Mouse (Mus musculus) neural tube, embryonic 12.5 days (tissue): ENCODE measurements at regions not wholly inside any gene's neighbourhood (a gene's known extent, or its start where the extent isn't known, plus 50 kb on each side); places are given as distances from the start of the nearest gene placed in this dataset.

Experiments
- ATAC-seq: fragments of 200-750 bp; cut with Nextera tagmentation; 2 replicates; pipeline ENCODE4 v1.8.0; 2017; ENCODE audit warnings: low read depth, mild to moderate bottlenecking, moderate TSS enrichment, moderate library complexity; ENCODE audit not compliant: low FRiP score
- H3K27ac ChIP-seq: fragments of 300-500 bp; sonication (generic); 2 replicates; pipeline ENCODE4 v1.5.1; 2016
- H3K27me3 ChIP-seq: fragments of 300-500 bp; sonication (generic); replicated peaks from 2 replicates; pipeline ENCODE4 v1.6.1; 2016; ENCODE audit warnings: mild to moderate bottlenecking
- H3K36me3 ChIP-seq: fragments of 300-500 bp; sonication (generic); 2 replicates; pipeline ENCODE4 v1.6.1; 2016; ENCODE audit warnings: mild to moderate bottlenecking
- H3K4me1 ChIP-seq: fragments of 300-500 bp; sonication (generic); 2 replicates; pipeline ENCODE4 v1.6.1; 2016
- H3K4me2 ChIP-seq: fragments of 300-500 bp; sonication (generic); replicated peaks from 2 replicates; pipeline ENCODE4 v1.6.1; 2016; ENCODE audit warnings: mild to moderate bottlenecking
- H3K4me3 ChIP-seq: fragments of 300-500 bp; sonication (generic); 2 replicates; pipeline ENCODE4 v1.5.1; 2016
- H3K9ac ChIP-seq: fragments of 300-500 bp; sonication (generic); 2 replicates; pipeline ENCODE4 v1.6.1; 2016; ENCODE audit warnings: mild to moderate bottlenecking
- H3K9me3 ChIP-seq: fragments of 300-500 bp; sonication (generic); 2 replicates; pipeline ENCODE4 v1.6.1; 2016; ENCODE audit warnings: mild to moderate bottlenecking
- WGBS: fragments of 180-500 bp; shearing (Covaris S2); methylation state at CpG from one replicate; pipeline ENCODE4 v1.1.7; 2016; 5-methylcytosine and 5-hydroxymethylcytosine counted together

DNA sequence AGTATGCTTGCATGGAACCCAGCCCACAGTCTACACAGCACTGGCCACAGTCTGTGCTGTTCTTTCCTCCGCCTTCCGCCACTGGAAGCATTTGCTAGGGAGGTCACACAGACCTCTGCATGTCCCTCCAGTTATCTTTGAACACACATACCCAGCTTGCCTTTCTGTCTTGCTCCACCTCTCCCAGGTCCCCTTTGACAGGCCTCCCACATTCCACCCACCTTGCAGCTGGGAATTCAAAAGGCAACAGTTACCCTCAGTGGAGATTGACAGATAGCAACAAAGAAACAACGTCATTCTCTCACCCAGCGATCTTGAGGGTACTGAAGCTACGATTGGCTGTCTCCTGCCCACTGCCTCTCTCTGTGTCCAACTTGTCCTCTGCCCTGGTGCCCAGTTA is 290.7 kb upstream of the Zmiz1 start:
- Histone ChIP-seq H3K27me3 (no peaks in the 10 kb centered on the region), H3K9me3 (no peaks in the 10 kb centered on the region), H3K27ac (no peak overlapping the region), H3K4me2 (no peak overlapping the region), H3K4me1 (no peaks in the 10 kb centered on the region), H3K9ac (no peak overlapping the region), H3K36me3 (no peaks in the 10 kb centered on the region), H3K4me3 (no peak overlapping the region)
- WGBS = 69% methylated on average over 5 of the region's 5 CpGs
- no peak for ATAC-seq

- Histone ChIP-seq H3K27ac (no peak overlapping the region), H3K4me1 (no peaks in the 10 kb centered on the region), H3K4me2 (no peak overlapping the region), H3K27me3 (no peaks in the 10 kb centered on the region), H3K9ac (no peak overlapping the region), H3K9me3 (no peaks in the 10 kb centered on the region), H3K36me3 (no peaks in the 10 kb centered on the region), H3K4me3 (no peak overlapping the region)
- ATAC-seq = no peak
- whole genome bisulfite sequencing = 72% methylated on average over 6 of the region's 6 CpGs
Measured at GRCm38 (mm10) chr14:25173281-25173680, 285.7 kb upstream of the Zmiz1 start.

DNA sequence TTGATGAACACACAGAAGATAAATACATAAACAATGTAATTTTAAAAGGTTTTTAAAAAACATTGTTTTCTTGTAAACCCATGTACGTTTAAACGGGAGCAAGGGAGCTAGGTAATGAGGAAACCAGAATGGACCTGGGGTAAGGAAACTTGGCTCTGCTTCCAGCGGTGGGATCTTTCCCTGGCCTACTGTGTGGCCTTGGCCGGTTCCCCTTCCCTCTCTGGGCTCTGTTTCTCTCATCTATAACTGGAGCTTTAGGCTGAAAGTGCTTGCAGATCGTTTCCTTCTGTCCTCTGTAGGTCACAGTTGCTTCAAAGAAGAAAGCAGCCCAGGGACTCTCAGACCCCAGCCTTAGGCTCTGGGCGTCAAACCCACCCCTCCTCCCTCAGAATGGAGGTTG is 285.1 kb upstream of the Zmiz1 start:
- H3K27ac ChIP-seq = no peak overlapping the region
- 65% methylated on average over 6 of the region's 6 CpGs for WGBS
- ATAC-seq = no peak

DNA sequence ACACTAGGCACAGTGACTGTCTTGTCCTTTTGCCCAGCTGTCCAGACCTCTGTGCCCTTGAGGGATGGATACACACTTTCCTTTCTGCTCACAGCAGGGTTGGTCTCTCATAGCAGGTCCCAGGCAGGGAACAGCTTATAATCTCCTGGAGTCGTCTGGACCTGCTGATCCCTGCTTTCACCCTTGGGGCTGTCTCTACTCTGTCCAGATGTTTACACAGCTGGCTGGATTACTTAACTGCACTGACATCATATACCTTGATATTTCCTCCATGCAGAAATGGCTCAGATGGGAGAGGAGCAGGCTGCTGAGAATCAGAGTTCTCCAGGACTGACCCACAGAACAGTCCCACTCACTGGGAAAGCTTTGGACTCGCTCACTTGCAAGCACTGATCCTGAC is 284.6 kb upstream of the Zmiz1 start:
- WGBS = 51% methylated on average over 2 of the region's 2 CpGs
- Histone ChIP-seq H3K4me1 (no peaks in the 10 kb centered on the region), H3K9ac (no peak overlapping the region), H3K9me3 (no peaks in the 10 kb centered on the region), H3K4me3 (no peak overlapping the region), H3K27me3 (no peaks in the 10 kb centered on the region), H3K4me2 (no peak overlapping the region), H3K27ac (no peak overlapping the region), H3K36me3 (no peaks in the 10 kb centered on the region)
- ATAC-seq = no peak

More for the DNA sequence above, 285.1 kb upstream of the Zmiz1 start:
- no peak overlapping the region for H3K9ac ChIP-seq
- no peaks in the 10 kb centered on the region for H3K36me3 ChIP-seq
- H3K4me3 ChIP-seq = no peak overlapping the region
- H3K4me1 ChIP-seq = no peaks in the 10 kb centered on the region
- no peaks in the 10 kb centered on the region for H3K27me3 ChIP-seq
- H3K9me3 ChIP-seq = no peaks in the 10 kb centered on the region
- no peak overlapping the region for H3K4me2 ChIP-seq

GRCm38 (mm10) chr14:25176206-25176605 is 282.8 kb upstream of the Zmiz1 start:
- Histone ChIP-seq H3K9me3 (no peaks in the 10 kb centered on the region), H3K36me3 (no peaks in the 10 kb centered on the region), H3K27me3 (no peaks in the 10 kb centered on the region), H3K4me1 (no peaks in the 10 kb centered on the region), H3K4me3 (no peak overlapping the region), H3K27ac (no peak overlapping the region), H3K4me2 (no peak overlapping the region), H3K9ac (no peak overlapping the region)
- no peak for ATAC-seq
- 78% methylated on average over 6 of the region's 6 CpGs for WGBS

DNA sequence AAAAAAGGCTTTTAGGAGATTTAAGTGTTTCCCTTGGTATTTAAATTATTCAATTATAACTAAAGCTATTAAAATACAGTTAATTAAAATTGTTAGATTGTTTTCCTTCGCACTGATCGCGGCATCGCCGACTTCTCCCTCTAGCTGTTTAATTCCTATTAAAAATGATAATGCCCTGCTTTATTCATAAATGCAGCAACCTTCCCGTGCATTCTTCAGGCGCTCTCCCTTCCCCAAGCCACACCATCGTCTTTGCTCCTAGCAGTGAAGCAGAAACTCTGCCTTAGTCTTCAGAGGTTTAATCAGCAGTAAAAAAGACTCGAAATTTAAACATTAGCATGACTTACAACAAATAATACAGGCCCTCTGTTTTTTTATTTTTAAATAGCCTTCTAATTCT is 278.9 kb upstream of the Zmiz1 start:
- no peak for ATAC-seq
- no peak overlapping the region for H3K4me2 ChIP-seq
- no peak overlapping the region for H3K9ac ChIP-seq
- H3K36me3 ChIP-seq = no peaks in the 10 kb centered on the region
- H3K4me1 ChIP-seq = no peaks in the 10 kb centered on the region
- WGBS = 66% methylated on average over 9 of the region's 9 CpGs
- H3K4me3 ChIP-seq = no peak overlapping the region
- H3K27me3 ChIP-seq = no peaks in the 10 kb centered on the region
- H3K27ac ChIP-seq = no peak overlapping the region
- H3K9me3 ChIP-seq = no peaks in the 10 kb centered on the region

GRCm38 (mm10) chr14:25181406-25181805 is 277.6 kb upstream of the Zmiz1 start:
- Histone ChIP-seq H3K4me3 (no peak overlapping the region), H3K4me1 (peaks cover 10% of the 10 kb centered on the region; the same call in 1 of the 2 replicates), H3K27ac (no peak overlapping the region), H3K9me3 (no peaks in the 10 kb centered on the region), H3K9ac (no peak overlapping the region), H3K4me2 (no peak overlapping the region), H3K27me3 (no peaks in the 10 kb centered on the region), H3K36me3 (no peaks in the 10 kb centered on the region)
- 48% methylated on average over 2 of the region's 2 CpGs for WGBS
- no peak for ATAC-seq

DNA sequence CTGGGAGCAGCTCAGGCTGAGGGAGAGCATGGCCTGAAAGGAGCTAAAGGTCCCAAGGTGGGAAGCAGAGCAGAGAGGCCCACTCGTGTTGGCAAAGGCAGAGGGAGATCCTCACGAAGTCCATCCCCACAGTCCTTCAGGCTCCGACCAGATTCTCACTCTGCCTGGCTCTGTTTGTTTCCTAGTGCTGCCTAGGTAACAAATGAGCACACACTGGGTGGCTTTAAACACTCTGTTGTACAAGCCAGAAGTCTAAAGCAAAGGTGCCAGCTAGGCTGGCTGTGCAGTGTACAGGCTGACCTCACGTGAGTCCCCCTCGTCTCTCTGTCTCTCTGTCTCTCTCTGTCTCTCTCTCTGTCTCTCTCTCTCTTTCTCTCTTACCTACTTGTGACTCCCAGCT is 274.9 kb upstream of the Zmiz1 start:
- no peak for ATAC-seq

DNA sequence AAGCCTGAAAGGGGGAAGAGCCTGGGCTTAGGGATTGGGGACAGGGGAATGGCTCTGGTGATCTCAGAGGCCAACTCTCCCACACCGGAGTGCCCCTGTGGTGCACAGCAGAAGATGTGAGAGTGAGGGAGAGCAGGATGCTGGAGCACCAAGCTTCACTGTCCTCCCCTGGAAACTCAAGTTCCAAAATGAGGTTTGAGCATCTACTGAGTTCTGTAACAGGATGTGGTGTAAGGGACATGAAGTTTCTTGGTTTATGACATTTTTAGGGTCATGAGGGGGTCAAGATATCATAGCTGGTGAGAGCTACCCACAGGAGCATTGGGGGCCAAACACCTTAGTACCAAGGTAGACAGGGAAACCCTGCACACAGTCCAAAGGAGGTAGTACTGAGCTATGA is 274.1 kb upstream of the Zmiz1 start:
- Histone ChIP-seq H3K27me3 (no peaks in the 10 kb centered on the region), H3K4me3 (no peak overlapping the region), H3K4me2 (no peak overlapping the region), H3K4me1 (peaks cover 11% of the 10 kb centered on the region; the same call in 1 of the 2 replicates), H3K36me3 (no peaks in the 10 kb centered on the region), H3K9me3 (no peaks in the 10 kb centered on the region), H3K27ac (no peak overlapping the region), H3K9ac (no peak overlapping the region)
- no peak for ATAC-seq
- 82% methylated on average over 1 of the region's 1 CpGs for WGBS

More for the DNA sequence above, 274.9 kb upstream of the Zmiz1 start:
- Histone ChIP-seq H3K9me3 (no peaks in the 10 kb centered on the region), H3K9ac (no peak overlapping the region), H3K27ac (no peak overlapping the region), H3K27me3 (no peaks in the 10 kb centered on the region), H3K4me1 (peaks cover 11% of the 10 kb centered on the region; the same call in 1 of the 2 replicates), H3K4me3 (no peak overlapping the region), H3K36me3 (no peaks in the 10 kb centered on the region), H3K4me2 (no peak overlapping the region)
- 61% methylated on average over 5 of the region's 5 CpGs for WGBS

DNA sequence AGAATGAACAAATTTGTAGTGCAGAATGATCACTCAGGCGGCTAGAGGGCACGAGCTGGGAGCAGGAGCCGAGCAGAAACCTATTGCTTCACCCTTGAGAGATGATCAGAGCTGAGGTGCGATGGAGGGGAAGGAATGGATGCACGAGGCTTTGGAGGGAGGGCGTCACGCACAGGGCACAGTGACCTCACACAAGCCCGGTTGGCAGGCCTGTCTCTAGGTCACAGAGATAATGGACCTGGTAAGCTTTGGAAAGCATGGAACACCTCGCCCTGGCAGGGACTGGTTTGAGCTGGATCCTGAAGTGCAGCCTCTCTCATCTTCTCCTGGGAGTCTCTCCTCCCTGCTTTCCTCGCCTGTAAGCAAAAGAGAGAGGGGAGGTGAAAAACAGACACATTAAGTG is 273.4 kb upstream of the Zmiz1 start:
- 53% methylated on average over 10 of the region's 10 CpGs for WGBS
- ATAC-seq = peak; percentile 56; the same call in 1 of the 2 replicates
- H3K4me2 ChIP-seq = no peak overlapping the region
- no peak overlapping the region for H3K4me3 ChIP-seq
- peaks cover 11% of the 10 kb centered on the region; the same call in 1 of the 2 replicates for H3K4me1 ChIP-seq
- H3K36me3 ChIP-seq = no peaks in the 10 kb centered on the region
- no peak overlapping the region for H3K27ac ChIP-seq
- no peaks in the 10 kb centered on the region for H3K27me3 ChIP-seq
- no peak overlapping the region for H3K9ac ChIP-seq
- H3K9me3 ChIP-seq = no peaks in the 10 kb centered on the region

GRCm38 (mm10) chr14:25185959-25186771 is 272.8 kb upstream of the Zmiz1 start:
- Histone ChIP-seq H3K4me1 (peaks cover 11% of the 10 kb centered on the region; the same call in 1 of the 2 replicates), H3K27ac (no peak overlapping the region), H3K36me3 (no peaks in the 10 kb centered on the region), H3K9me3 (no peaks in the 10 kb centered on the region), H3K4me2 (no peak overlapping the region), H3K4me3 (no peak overlapping the region), H3K9ac (no peak overlapping the region), H3K27me3 (no peaks in the 10 kb centered on the region)
- WGBS = 65% methylated on average over 14 of the region's 14 CpGs
- no peak for ATAC-seq

GRCm38 (mm10) chr14:25187715-25188114 is 271.3 kb upstream of the Zmiz1 start:
- 82% methylated on average over 5 of the region's 5 CpGs for WGBS
- no peak overlapping the region for H3K9ac ChIP-seq

DNA sequence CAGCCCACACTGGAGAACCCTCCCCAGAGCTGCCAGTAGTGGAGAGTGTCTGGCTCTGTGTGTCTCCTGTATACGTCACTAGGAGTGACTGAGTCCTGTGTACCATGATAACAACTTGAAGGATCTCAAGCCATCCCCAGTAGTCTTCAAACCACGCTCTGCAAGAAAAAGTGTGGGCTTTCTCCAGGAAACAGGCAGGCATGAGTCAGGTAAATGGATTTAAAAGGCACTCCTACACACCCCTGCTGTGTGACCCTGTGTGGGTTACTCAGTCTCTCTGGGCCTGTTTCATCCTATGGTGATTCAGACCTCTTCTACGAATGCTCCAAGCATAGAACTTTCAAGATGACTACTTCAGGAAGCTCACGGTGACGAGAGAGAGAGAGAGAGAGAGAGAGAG is 269.7 kb upstream of the Zmiz1 start:
- H3K4me2 ChIP-seq = no peak overlapping the region
- H3K4me1 ChIP-seq = peaks cover 11% of the 10 kb centered on the region; the same call in 1 of the 2 replicates
- no peak overlapping the region for H3K27ac ChIP-seq
- no peak overlapping the region for H3K4me3 ChIP-seq
- no peak overlapping the region for H3K9ac ChIP-seq
- ATAC-seq = no peak
- no peaks in the 10 kb centered on the region for H3K27me3 ChIP-seq
- no peaks in the 10 kb centered on the region for H3K9me3 ChIP-seq
- no peaks in the 10 kb centered on the region for H3K36me3 ChIP-seq
- 86% methylated on average over 5 of the region's 5 CpGs for WGBS

More at GRCm38 (mm10) chr14:25187715-25188114, 271.3 kb upstream of the Zmiz1 start:
- ATAC-seq = no peak
- no peaks in the 10 kb centered on the region for H3K9me3 ChIP-seq
- H3K36me3 ChIP-seq = no peaks in the 10 kb centered on the region
- H3K27ac ChIP-seq = no peak overlapping the region
- no peak overlapping the region for H3K4me3 ChIP-seq
- no peaks in the 10 kb centered on the region for H3K27me3 ChIP-seq
- no peak overlapping the region for H3K4me2 ChIP-seq
- peaks cover 11% of the 10 kb centered on the region; the same call in 1 of the 2 replicates for H3K4me1 ChIP-seq
